Mouse (Mus musculus): ENCODE measurements at regions not wholly inside any gene's neighbourhood (a gene's known extent, or its start where the extent isn't known, plus 50 kb on each side); places are given as distances from the start of the nearest gene placed in this dataset.

DNA sequence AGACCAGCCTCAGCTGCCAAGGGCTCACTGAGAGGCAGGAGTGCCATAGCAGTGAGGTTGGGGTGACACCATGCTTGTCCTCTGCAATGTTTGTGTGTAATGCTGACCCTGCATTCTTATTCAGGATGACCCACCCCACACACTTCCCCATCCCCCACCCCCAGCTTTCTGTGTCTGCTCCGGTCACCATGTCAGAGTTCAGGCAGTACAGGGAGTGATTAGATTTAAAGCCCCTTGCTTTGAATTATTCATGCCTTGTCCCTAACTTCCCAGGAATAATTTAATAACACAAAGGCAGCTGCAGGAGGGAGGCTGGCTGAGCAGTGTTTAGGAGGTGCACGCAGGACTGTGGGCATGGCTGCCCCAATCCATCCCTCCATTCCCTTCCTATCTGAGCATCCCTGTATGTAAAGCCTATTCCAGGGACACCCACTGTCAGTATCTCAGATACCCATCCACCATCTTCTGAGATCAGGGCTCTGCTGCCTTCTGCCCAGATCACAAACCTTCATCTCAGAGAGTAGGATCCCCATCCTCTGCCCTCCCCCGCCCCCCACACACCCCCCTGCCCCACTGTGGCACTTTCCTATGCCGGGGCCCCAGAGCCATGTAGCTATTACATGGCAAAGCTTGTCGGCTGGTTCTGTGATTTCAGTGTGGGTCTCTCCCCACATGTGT is 76.0 kb upstream of the Rufy1 start:
- Histone ChIP-seq H3K4me2 (ENCODE audit: low read depth, low read length) (no peak overlapping the region), H3K9ac (replicated peaks; ENCODE audit: low read depth, low read length) (no peak overlapping the region), H3K27ac (ENCODE audit: low read depth, low read length) (no peak overlapping the region), H3K4me1 (ENCODE audit: control insufficient read depth, insufficient read depth, low read length) (peaks cover 5% of the 10 kb centered on the region; the same call in 1 of the 2 replicates), H3K4me3 (ENCODE audit: low read depth, low read length) (no peak overlapping the region), H3K9me3 (ENCODE audit: control insufficient read depth, low read length) (no peaks in the 10 kb centered on the region), H3K36me3 (ENCODE audit: control insufficient read depth, insufficient read depth, low read length) (no peaks in the 10 kb centered on the region), H3K27me3 (ENCODE audit: control insufficient read depth, insufficient read depth, low read length) (no peaks in the 10 kb centered on the region)
- WGBS, result 18% methylated on average over 5 of the region's 5 CpGs
- ATAC-seq (ENCODE audit: low read depth), result peak; percentile 51; the same call in 1 of the 2 replicates

DNA sequence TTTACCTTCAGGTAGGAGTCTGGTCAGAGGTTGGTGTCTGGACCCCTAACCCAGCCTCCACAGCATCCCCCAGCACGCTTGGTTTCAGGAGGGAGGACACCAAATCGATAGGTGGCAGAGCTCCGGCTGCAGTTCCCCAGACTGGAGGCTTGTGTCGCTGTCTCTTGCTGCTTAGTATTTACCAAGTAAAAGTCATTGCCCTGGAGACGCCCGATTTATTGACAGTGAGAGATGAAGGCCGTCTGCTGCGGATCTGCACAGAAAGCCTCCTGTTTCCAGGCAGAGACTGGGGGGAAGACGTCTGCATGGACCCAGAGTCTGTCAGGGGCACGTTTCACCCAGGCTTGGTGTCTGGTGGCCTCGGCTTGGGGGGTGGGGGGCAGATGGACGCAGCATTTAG is 70.4 kb upstream of the Rufy1 start:
- Histone ChIP-seq H3K4me1 (ENCODE audit: control insufficient read depth, insufficient read depth, low read length) (no peaks in the 10 kb centered on the region), H3K27me3 (ENCODE audit: control insufficient read depth, insufficient read depth, low read length) (no peaks in the 10 kb centered on the region), H3K9ac (replicated peaks; ENCODE audit: low read depth, low read length) (no peak overlapping the region), H3K36me3 (ENCODE audit: control insufficient read depth, insufficient read depth, low read length) (no peaks in the 10 kb centered on the region), H3K4me3 (ENCODE audit: low read depth, low read length) (no peak overlapping the region), H3K9me3 (ENCODE audit: control insufficient read depth, low read length) (no peaks in the 10 kb centered on the region), H3K27ac (ENCODE audit: low read depth, low read length) (no peak overlapping the region), H3K4me2 (ENCODE audit: low read depth, low read length) (no peak overlapping the region)
- no peak for ATAC-seq (ENCODE audit: low read depth)
- WGBS, result 45% methylated on average over 12 of the region's 12 CpGs

DNA sequence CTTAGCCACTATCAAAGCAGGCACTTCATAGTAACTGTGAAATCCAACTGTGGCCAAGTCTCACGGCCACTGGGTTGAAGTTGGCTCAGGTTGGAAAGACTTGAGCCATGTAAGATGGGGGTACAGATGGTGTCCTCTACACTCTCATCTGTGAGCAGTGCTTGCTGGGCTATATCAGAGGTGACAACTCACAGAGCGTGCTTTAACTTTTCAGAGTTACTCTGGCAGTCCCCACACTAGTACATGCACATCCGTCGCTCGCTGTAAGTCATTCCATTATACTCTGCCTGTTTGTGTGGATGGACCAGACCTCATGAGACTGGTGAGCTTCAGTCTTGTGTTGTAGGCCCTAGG is 62.2 kb upstream of the Rufy1 start:
- no peaks in the 10 kb centered on the region for H3K36me3 ChIP-seq (ENCODE audit: control insufficient read depth, insufficient read depth, low read length)
- no peak for ATAC-seq (ENCODE audit: low read depth)
- no peaks in the 10 kb centered on the region for H3K9me3 ChIP-seq (ENCODE audit: control insufficient read depth, low read length)
- no peak overlapping the region for H3K4me3 ChIP-seq (ENCODE audit: low read depth, low read length)
- H3K4me1 ChIP-seq (ENCODE audit: control insufficient read depth, insufficient read depth, low read length), result no peaks in the 10 kb centered on the region; the same call in 1 of the 2 replicates
- 94% methylated on average over 5 of the region's 5 CpGs for WGBS
- H3K4me2 ChIP-seq (ENCODE audit: low read depth, low read length), result no peak overlapping the region
- no peaks in the 10 kb centered on the region for H3K27me3 ChIP-seq (ENCODE audit: control insufficient read depth, insufficient read depth, low read length)
- H3K27ac ChIP-seq (ENCODE audit: low read depth, low read length), result no peak overlapping the region
- no peak overlapping the region for H3K9ac ChIP-seq (replicated peaks; ENCODE audit: low read depth, low read length)

DNA sequence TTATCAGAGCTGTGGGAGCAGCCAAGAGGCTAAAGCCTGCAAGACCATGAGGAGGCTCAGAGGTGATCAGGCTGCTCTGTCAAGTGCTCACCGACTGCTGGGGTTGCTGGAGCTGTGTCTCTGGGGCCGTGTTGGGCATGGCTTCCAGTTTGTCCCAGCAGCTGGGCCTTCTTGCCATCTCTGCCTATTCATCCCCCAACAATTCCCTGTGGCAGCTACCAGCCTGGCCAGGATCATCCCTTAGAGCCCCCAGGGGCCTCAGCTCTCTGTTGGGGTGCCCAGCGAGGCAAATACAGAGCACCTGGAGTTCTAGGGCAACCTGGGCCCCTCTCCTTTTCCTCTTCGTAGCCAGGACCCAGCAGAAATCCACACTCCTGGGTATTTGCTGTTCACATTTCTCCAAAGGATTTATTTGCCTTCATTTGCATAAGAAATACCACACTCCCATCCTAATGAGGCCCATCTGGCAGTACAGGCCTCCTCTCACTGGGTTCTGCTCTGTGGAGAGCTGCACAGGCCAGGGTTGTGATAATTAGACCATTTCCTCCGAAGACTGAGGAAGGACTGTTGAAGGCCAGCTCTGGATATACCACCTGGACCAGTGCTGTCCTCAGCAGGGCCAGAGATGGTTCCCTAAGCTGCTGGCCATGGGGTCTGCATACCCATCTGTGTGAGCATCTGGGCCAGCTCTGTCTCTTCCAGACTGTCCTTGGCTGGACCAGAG is 61.6 kb upstream of the Rufy1 start:
- 12% methylated on average over 5 of the region's 5 CpGs for WGBS

DNA sequence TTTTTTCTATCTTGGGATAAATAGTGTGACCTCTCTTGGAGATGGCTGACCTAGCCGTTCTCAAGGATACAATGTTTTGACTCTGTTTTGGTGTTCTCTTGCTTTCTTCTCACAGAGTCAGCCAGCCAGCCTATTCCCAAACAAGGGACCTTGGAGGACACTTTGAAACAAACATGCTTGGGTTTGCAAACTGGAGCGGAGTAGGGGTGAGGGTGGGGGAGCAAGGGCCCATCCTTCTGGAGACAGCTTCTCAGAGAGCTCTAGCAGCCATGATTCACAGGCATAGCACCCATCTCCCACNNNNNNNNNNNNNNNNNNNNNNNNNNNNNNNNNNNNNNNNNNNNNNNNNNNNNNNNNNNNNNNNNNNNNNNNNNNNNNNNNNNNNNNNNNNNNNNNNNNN is 52.9 kb upstream of the Rufy1 start:
- no peak overlapping the region for H3K4me2 ChIP-seq (ENCODE audit: low read depth, low read length)
- H3K4me3 ChIP-seq (ENCODE audit: low read depth, low read length), result no peak overlapping the region
- 96% methylated on average over 2 of the region's 2 CpGs for WGBS
- no peaks in the 10 kb centered on the region for H3K9me3 ChIP-seq (ENCODE audit: control insufficient read depth, low read length)
- no peaks in the 10 kb centered on the region for H3K36me3 ChIP-seq (ENCODE audit: control insufficient read depth, insufficient read depth, low read length)
- H3K9ac ChIP-seq (replicated peaks; ENCODE audit: low read depth, low read length), result no peak overlapping the region
- no peak overlapping the region for H3K27ac ChIP-seq (ENCODE audit: low read depth, low read length)
- no peaks in the 10 kb centered on the region for H3K27me3 ChIP-seq (ENCODE audit: control insufficient read depth, insufficient read depth, low read length)
- no peak for ATAC-seq (ENCODE audit: low read depth)
- 0 out of 2 replicates have a peak, but pooled peaks cover 3% of the 10 kb centered on the region for H3K4me1 ChIP-seq (ENCODE audit: control insufficient read depth, insufficient read depth, low read length)

More for the DNA sequence above, 61.6 kb upstream of the Rufy1 start:
- peak; percentile 72 for ATAC-seq (ENCODE audit: low read depth)
- H3K9ac ChIP-seq (replicated peaks; ENCODE audit: low read depth, low read length), result no peak overlapping the region
- no peaks in the 10 kb centered on the region for H3K9me3 ChIP-seq (ENCODE audit: control insufficient read depth, low read length)
- H3K4me3 ChIP-seq (ENCODE audit: low read depth, low read length), result no peak overlapping the region
- H3K36me3 ChIP-seq (ENCODE audit: control insufficient read depth, insufficient read depth, low read length), result no peaks in the 10 kb centered on the region
- H3K27ac ChIP-seq (ENCODE audit: low read depth, low read length), result peak overlapping the region; percentile 53; the same call in 1 of the 2 replicates
- H3K27me3 ChIP-seq (ENCODE audit: control insufficient read depth, insufficient read depth, low read length), result no peaks in the 10 kb centered on the region
- no peaks in the 10 kb centered on the region; the same call in 1 of the 2 replicates for H3K4me1 ChIP-seq (ENCODE audit: control insufficient read depth, insufficient read depth, low read length)
- no peak overlapping the region for H3K4me2 ChIP-seq (ENCODE audit: low read depth, low read length)

DNA sequence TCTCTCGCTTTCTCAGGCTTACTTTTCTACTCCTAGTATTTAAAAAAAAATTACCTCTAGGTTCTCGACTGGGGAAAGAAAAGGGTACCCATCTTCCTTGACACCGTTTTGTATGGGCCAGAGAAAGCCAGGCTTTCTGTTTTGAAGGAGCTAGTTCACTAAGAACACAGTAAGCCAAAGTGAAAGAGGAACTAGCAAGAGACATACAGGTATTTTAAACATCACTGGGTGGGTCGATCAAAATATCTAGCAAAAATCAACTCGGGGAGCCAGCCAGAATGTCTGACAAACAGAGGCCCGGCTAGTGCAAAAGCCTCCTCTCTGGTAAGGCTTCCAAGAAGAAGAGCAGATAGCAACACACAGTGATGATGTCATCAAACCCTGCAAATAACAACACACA is 52.2 kb upstream of the Rufy1 start:
- H3K9ac ChIP-seq (replicated peaks; ENCODE audit: low read depth, low read length), result no peak overlapping the region
- H3K27me3 ChIP-seq (ENCODE audit: control insufficient read depth, insufficient read depth, low read length), result no peaks in the 10 kb centered on the region
- H3K27ac ChIP-seq (ENCODE audit: low read depth, low read length), result no peak overlapping the region
- WGBS, result 85% methylated on average over 6 of the region's 6 CpGs
- no peaks in the 10 kb centered on the region for H3K36me3 ChIP-seq (ENCODE audit: control insufficient read depth, insufficient read depth, low read length)
- H3K4me3 ChIP-seq (ENCODE audit: low read depth, low read length), result no peak overlapping the region
- H3K9me3 ChIP-seq (ENCODE audit: control insufficient read depth, low read length), result no peaks in the 10 kb centered on the region
- ATAC-seq (ENCODE audit: low read depth), result no peak
- 0 out of 2 replicates have a peak, but pooled peaks cover 3% of the 10 kb centered on the region for H3K4me1 ChIP-seq (ENCODE audit: control insufficient read depth, insufficient read depth, low read length)
- no peak overlapping the region for H3K4me2 ChIP-seq (ENCODE audit: low read depth, low read length)

DNA sequence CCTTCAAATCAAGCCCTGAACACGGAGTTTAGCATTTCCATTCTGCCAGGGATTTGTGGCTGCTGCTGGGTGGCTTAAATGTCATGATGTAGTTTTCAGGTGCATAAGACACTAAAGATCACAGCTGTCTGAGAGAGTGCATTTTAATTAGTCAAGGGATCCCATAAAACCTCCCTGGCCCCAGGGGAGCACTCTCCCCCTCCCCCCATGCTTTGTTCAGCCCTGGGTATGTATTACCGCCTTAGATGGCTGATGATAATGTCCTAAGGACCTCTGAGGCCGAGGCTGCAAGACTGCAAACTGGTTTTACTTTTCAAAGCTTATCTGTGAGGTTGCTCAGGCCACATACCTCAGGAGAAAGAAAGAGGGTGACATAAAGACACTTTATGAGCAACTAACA is 51.7 kb upstream of the Rufy1 start:
- ATAC-seq (ENCODE audit: low read depth), result peak; percentile 73; the same call in 1 of the 2 replicates
- Histone ChIP-seq H3K4me3 (ENCODE audit: low read depth, low read length) (no peak overlapping the region), H3K9me3 (ENCODE audit: control insufficient read depth, low read length) (no peaks in the 10 kb centered on the region), H3K4me1 (ENCODE audit: control insufficient read depth, insufficient read depth, low read length) (0 out of 2 replicates have a peak, but pooled peaks cover 3% of the 10 kb centered on the region), H3K27ac (ENCODE audit: low read depth, low read length) (no peak overlapping the region), H3K27me3 (ENCODE audit: control insufficient read depth, insufficient read depth, low read length) (no peaks in the 10 kb centered on the region), H3K9ac (replicated peaks; ENCODE audit: low read depth, low read length) (no peak overlapping the region), H3K4me2 (ENCODE audit: low read depth, low read length) (no peak overlapping the region), H3K36me3 (ENCODE audit: control insufficient read depth, insufficient read depth, low read length) (no peaks in the 10 kb centered on the region)
- 11% methylated on average over 3 of the region's 3 CpGs for WGBS
